ENCODE assay signal across 23 mouse cellular contexts in the genomic region with DNA sequence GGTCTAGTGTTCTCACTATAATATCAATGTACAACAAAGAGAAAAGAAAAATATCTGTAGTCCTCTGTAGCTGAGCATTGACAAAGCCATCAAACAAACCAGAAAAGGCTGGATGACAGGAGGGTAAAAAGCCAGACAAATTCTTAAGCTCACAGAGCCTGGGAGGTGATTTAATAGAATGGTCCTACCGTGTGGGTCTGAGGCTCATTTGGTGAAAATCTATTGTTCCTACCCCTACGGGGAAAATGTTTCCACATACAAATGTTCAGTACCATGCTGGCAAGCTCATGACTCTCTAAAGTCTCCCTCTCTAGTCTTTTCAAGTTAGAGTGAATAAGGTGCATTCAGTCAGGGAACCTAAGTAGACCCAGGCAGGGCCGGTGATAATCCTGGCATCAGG.
A peak's percentile ranks its signal among the peaks of the same experiment; 100 is the strongest.
DNase-seq lines count a peak whose midpoint lies in the region; ATAC-seq and TF ChIP-seq lines count a peak whose summit lies in the region.
"Had no signal": no experiment of that assay in that cellular context is flagged by ENCODE, and none has a peak within 500 bp of the region (broad histone marks: within the 10 kb centered on the region; RNA-seq: fewer than 3 reads in every experiment).

No protein-coding gene starts in this region.

- no peak for TF ChIP-seq POLR2A in MEL (IDR thresholded peaks at IDR 0.05; ENCODE audit: control insufficient read depth in 1 of 2, insufficient read depth in 1 of 2, low read depth in 1 of 2, low read length in 2 of 2, poor library complexity in 1 of 2)

- H3K79me2 ChIP-seq in MEL (ENCODE audit: control insufficient read depth, insufficient read depth, low read length, poor library complexity): no peaks in the 10 kb centered on the region

- no peaks in the 10 kb centered on the region for H3K4me1 ChIP-seq in forebrain, embryonic 13.5 days
- H3K4me1 ChIP-seq in forebrain, embryonic 16.5 days (replicated peaks; ENCODE audit: control insufficient read depth, insufficient read depth, low read length): no peaks in the 10 kb centered on the region
- H3K4me1 ChIP-seq in midbrain, embryonic 15.5 days: no peaks in the 10 kb centered on the region
- no peaks in the 10 kb centered on the region for H3K4me1 ChIP-seq in midbrain, embryonic 13.5 days (replicated peaks)
- H3K4me1 ChIP-seq in MEL (ENCODE audit: control insufficient read depth in 1 of 2, insufficient read depth in 2 of 2, low read length in 2 of 2): peaks cover 6 to 10% of the 10 kb centered on the region in 2 experiments
- H3K4me1 ChIP-seq: embryonic facial prominence, embryonic 10.5 days; embryonic facial prominence, embryonic 12.5 days; forebrain, embryonic 15.5 days had no signal

- no peak overlapping the region for H3K9ac ChIP-seq in forebrain, embryonic 13.5 days
- H3K9ac ChIP-seq in forebrain, embryonic 16.5 days (replicated peaks; ENCODE audit: low read depth, low read length): no peak overlapping the region
- H3K9ac ChIP-seq in midbrain, embryonic 15.5 days: no peak overlapping the region
- H3K9ac ChIP-seq in midbrain, embryonic 13.5 days (replicated peaks): no peak overlapping the region
- no peak overlapping the region for H3K9ac ChIP-seq in MEL (ENCODE audit: control insufficient read depth, low read depth, low read length, poor library complexity, severe bottlenecking)
- H3K9ac ChIP-seq: embryonic facial prominence, embryonic 12.5 days; forebrain, embryonic 15.5 days had no signal

- H3K4me2 ChIP-seq in forebrain, embryonic 13.5 days: no peak overlapping the region
- H3K4me2 ChIP-seq in forebrain, embryonic 16.5 days (ENCODE audit: low read length): no peak overlapping the region
- no peak overlapping the region for H3K4me2 ChIP-seq in midbrain, embryonic 15.5 days
- no peak overlapping the region for H3K4me2 ChIP-seq in midbrain, embryonic 13.5 days (replicated peaks)
- H3K4me2 ChIP-seq: embryonic facial prominence, embryonic 12.5 days; forebrain, embryonic 15.5 days had no signal

- no peaks in the 10 kb centered on the region for H3K27me3 ChIP-seq in forebrain, embryonic 13.5 days
- no peaks in the 10 kb centered on the region for H3K27me3 ChIP-seq in forebrain, embryonic 16.5 days (replicated peaks; ENCODE audit: control insufficient read depth, insufficient read depth, low read length)
- no peaks in the 10 kb centered on the region for H3K27me3 ChIP-seq in midbrain, embryonic 15.5 days (replicated peaks)
- H3K27me3 ChIP-seq in midbrain, embryonic 13.5 days: no peaks in the 10 kb centered on the region
- no peaks in the 10 kb centered on the region for H3K27me3 ChIP-seq in MEL (ENCODE audit: control insufficient read depth in 1 of 2, insufficient read depth in 2 of 2, low read length in 2 of 2)
- H3K27me3 ChIP-seq: CH12.LX; embryonic facial prominence, embryonic 12.5 days; forebrain, embryonic 15.5 days had no signal

- no peak for TF ChIP-seq CTCF in MEL (IDR thresholded peaks at IDR 0.05 in 2 of 3, conservative IDR thresholded peaks at IDR 0.05 in 1 of 3; ENCODE audit: control insufficient read depth in 1 of 3, insufficient read depth in 1 of 3, low read depth in 2 of 3, low read length in 3 of 3, poor library complexity in 1 of 3, severe bottlenecking in 1 of 3)

- no peak overlapping the region for H3K27ac ChIP-seq in forebrain, embryonic 13.5 days
- H3K27ac ChIP-seq in forebrain, embryonic 16.5 days (ENCODE audit: low read length): no peak overlapping the region
- no peak overlapping the region for H3K27ac ChIP-seq in midbrain, embryonic 15.5 days
- H3K27ac ChIP-seq in midbrain, embryonic 13.5 days: no peak overlapping the region
- H3K27ac ChIP-seq in MEL (ENCODE audit: control insufficient read depth, low read depth, low read length): peak overlapping the region; percentile 15; the same call in 1 of the 2 replicates
- H3K27ac ChIP-seq: embryonic facial prominence, embryonic 10.5 days; embryonic facial prominence, embryonic 12.5 days; forebrain, embryonic 15.5 days had no signal

- no peak for TF ChIP-seq RAD21 in MEL (IDR thresholded peaks at IDR 0.05; ENCODE audit: low read depth, low read length)

- H3K9me3 ChIP-seq in forebrain, embryonic 13.5 days (replicated peaks): no peaks in the 10 kb centered on the region
- H3K9me3 ChIP-seq in forebrain, embryonic 16.5 days (ENCODE audit: control insufficient read depth, low read length): no peaks in the 10 kb centered on the region
- no peaks in the 10 kb centered on the region for H3K9me3 ChIP-seq in midbrain, embryonic 15.5 days
- H3K9me3 ChIP-seq in midbrain, embryonic 13.5 days: no peaks in the 10 kb centered on the region
- H3K9me3 ChIP-seq in MEL (replicated peaks; ENCODE audit: insufficient read depth, low read length): no peaks in the 10 kb centered on the region
- H3K9me3 ChIP-seq: embryonic facial prominence, embryonic 10.5 days; embryonic facial prominence, embryonic 12.5 days; forebrain, embryonic 15.5 days had no signal

- peak; percentile 16; the same call in 1 of the 2 replicates for ATAC-seq in forebrain, embryonic 13.5 days
- ATAC-seq in forebrain, embryonic 16.5 days: no peak
- peak; percentile 42; the same call in 1 of the 2 replicates for ATAC-seq in midbrain, embryonic 15.5 days (replicated peaks)
- no peak for ATAC-seq in midbrain, embryonic 13.5 days
- ATAC-seq: CD4-positive, CD25-positive, alpha-beta regulatory T cell, adult 4 months; forebrain, embryonic 15.5 days had no signal

- no peak for TF ChIP-seq EP300 in MEL (IDR thresholded peaks at IDR 0.05; ENCODE audit: low read depth in 1 of 2, low read length in 2 of 2)

- 7% methylated on average over 3 of the region's 3 CpGs for WGBS in forebrain, embryonic 13.5 days
- 11% methylated on average over 3 of the region's 3 CpGs for WGBS in forebrain, embryonic 16.5 days
- WGBS in midbrain, embryonic 15.5 days: 15% methylated on average over 3 of the region's 3 CpGs
- 16% methylated on average over 3 of the region's 3 CpGs for WGBS in midbrain, embryonic 13.5 days

- DNase-seq in heart, adult 11 months: peak; percentile 73
- DNase-seq in heart, postnatal 4 days: no peak
- DNase-seq in MEL (ENCODE audit: low read depth, low spot score): peak; percentile 8
- no peak for DNase-seq in left cerebral cortex, adult 9 months (ENCODE audit: low spot score in 2 of 2)
- DNase-seq: adrenal gland, adult 2 months; adrenal gland, postnatal 10 days; adrenal gland, postnatal 25 days; B cell, adult 2 months; cerebellum, adult 11-12 months; cerebellum, adult 2 months; cerebellum, adult 9-10 months; cerebellum, postnatal 10 days; cerebellum, postnatal 25 days had no signal

- H3K36me3 ChIP-seq in forebrain, embryonic 13.5 days (ENCODE audit: poor library complexity, severe bottlenecking): no peaks in the 10 kb centered on the region
- H3K36me3 ChIP-seq in forebrain, embryonic 16.5 days (ENCODE audit: control insufficient read depth, insufficient read depth): no peaks in the 10 kb centered on the region
- H3K36me3 ChIP-seq in midbrain, embryonic 15.5 days (replicated peaks): no peaks in the 10 kb centered on the region
- no peaks in the 10 kb centered on the region for H3K36me3 ChIP-seq in midbrain, embryonic 13.5 days
- peaks cover 0 to 15% of the 10 kb centered on the region in 2 experiments; a peak in 2 of 4 replicates for H3K36me3 ChIP-seq in MEL (ENCODE audit: control insufficient read depth in 1 of 2, insufficient read depth in 2 of 2, low read length in 2 of 2)
- H3K36me3 ChIP-seq: embryonic facial prominence, embryonic 10.5 days; embryonic facial prominence, embryonic 12.5 days; forebrain, embryonic 15.5 days; G1E had no signal

- H3K4me3 ChIP-seq in forebrain, embryonic 13.5 days: no peak overlapping the region
- H3K4me3 ChIP-seq in forebrain, embryonic 16.5 days (replicated peaks; ENCODE audit: low read length): no peak overlapping the region
- H3K4me3 ChIP-seq in midbrain, embryonic 15.5 days: no peak overlapping the region
- no peak overlapping the region for H3K4me3 ChIP-seq in midbrain, embryonic 13.5 days (replicated peaks)
- H3K4me3 ChIP-seq in MEL (ENCODE audit: control insufficient read depth in 1 of 2, insufficient read depth in 1 of 2, low read depth in 2 of 2, low read length in 2 of 2): no peak overlapping the region
- H3K4me3 ChIP-seq: embryonic facial prominence, embryonic 10.5 days; embryonic facial prominence, embryonic 12.5 days; forebrain, embryonic 15.5 days had no signal

TF ChIP-seq in MEL, 35 proteins besides CTCF, POLR2A, EP300 and RAD21:
- TF ChIP-seq USF2 (IDR thresholded peaks at IDR 0.05; ENCODE audit: borderline replicate concordance in 1 of 2, insufficient read depth in 1 of 2, low read depth in 1 of 2, low read length in 2 of 2) (no peak), MEF2A (IDR thresholded peaks at IDR 0.05; ENCODE audit: extremely low read depth, insufficient replicate concordance, low read depth, low read length, poor library complexity, severe bottlenecking) (no peak), MYC (IDR thresholded peaks at IDR 0.05; ENCODE audit: low read depth, low read length) (no peak), CHD1 (IDR thresholded peaks at IDR 0.05; ENCODE audit: low read depth, low read length) (no peak), SIN3A (IDR thresholded peaks at IDR 0.05; ENCODE audit: low read length) (no peak), RCOR1 (IDR thresholded peaks at IDR 0.05; ENCODE audit: low read depth, low read length) (no peak), POLR2AphosphoS2 (IDR thresholded peaks at IDR 0.05; ENCODE audit: low read length) (no peak), USF1 (IDR thresholded peaks at IDR 0.05; ENCODE audit: low read depth, low read length) (no peak), TCF12 (IDR thresholded peaks at IDR 0.05; ENCODE audit: low read depth, low read length) (no peak), TAL1 (IDR thresholded peaks at IDR 0.05; ENCODE audit: low read length) (no peak), NELFE (IDR thresholded peaks at IDR 0.05; ENCODE audit: low read depth, low read length) (no peak), ZNF384 (IDR thresholded peaks at IDR 0.05; ENCODE audit: low read depth, low read length) (no peak), MXI1 (IDR thresholded peaks at IDR 0.05; ENCODE audit: low read depth, low read length) (no peak), HCFC1 (IDR thresholded peaks at IDR 0.05; ENCODE audit: low read depth, low read length) (no peak), JUND (IDR thresholded peaks at IDR 0.05; ENCODE audit: low read depth, low read length) (no peak), ELF1 (IDR thresholded peaks at IDR 0.05; ENCODE audit: low read depth, low read length) (no peak), E2F4 (IDR thresholded peaks at IDR 0.05; ENCODE audit: borderline replicate concordance, low read depth, low read length) (no peak), UBTF (IDR thresholded peaks at IDR 0.05; ENCODE audit: borderline replicate concordance, insufficient read depth, low read depth, low read length) (no peak), TBP (IDR thresholded peaks at IDR 0.05; ENCODE audit: low read depth, low read length) (no peak)

Comparison
In these comparisons a context has a peak if more than half of its experiments do, and no peak if none do; other contexts are left out.
1. ATAC-seq: peak in forebrain, embryonic 13.5 days (single experiment) and midbrain, embryonic 15.5 days (single experiment); none in forebrain, embryonic 16.5 days (single experiment) and midbrain, embryonic 13.5 days (single experiment).
2. DNase-seq: peak in heart, adult 11 months (single experiment) and MEL (single experiment); none in heart, postnatal 4 days (single experiment) and left cerebral cortex, adult 9 months (0 of 2).